Mouse (Mus musculus) midbrain, embryonic 13.5 days (tissue): ENCODE measurements around the gene Ankrd24. TPM values are rescaled to one million over a fixed set of nuclear protein-coding genes. Genes with fewer than 3 reads are reported as not detected.

Experiments
- ATAC-seq: fragments of 200-750 bp; cut with Nextera tagmentation; 2 replicates; pipeline ENCODE4 v1.8.0; 2017; ENCODE audit warnings: mild to moderate bottlenecking, moderate TSS enrichment, moderate library complexity
- H3K27ac ChIP-seq: fragments of 300-500 bp; sonication (generic); 2 replicates; pipeline ENCODE4 v1.5.1; 2015; ENCODE audit warnings: inconsistent platforms, mild to moderate bottlenecking, moderate library complexity
- H3K27me3 ChIP-seq: fragments of 300-500 bp; sonication (generic); 2 replicates; pipeline ENCODE4 v1.6.1; 2015; ENCODE audit warnings: mild to moderate bottlenecking, inconsistent platforms
- H3K36me3 ChIP-seq: fragments of 300-500 bp; sonication (generic); 2 replicates; pipeline ENCODE4 v1.6.1; 2015; ENCODE audit warnings: mild to moderate bottlenecking, inconsistent platforms
- H3K4me1 ChIP-seq: fragments of 300-500 bp; sonication (generic); replicated peaks from 2 replicates; pipeline ENCODE4 v1.6.1; 2015; ENCODE audit warnings: inconsistent platforms
- H3K4me2 ChIP-seq: fragments of 300-500 bp; sonication (generic); replicated peaks from 2 replicates; pipeline ENCODE4 v1.6.1; 2015; ENCODE audit warnings: moderate library complexity, mild to moderate bottlenecking, inconsistent platforms
- H3K4me3 ChIP-seq: fragments of 300-500 bp; sonication (generic); replicated peaks from 2 replicates; pipeline ENCODE4 v1.5.1; 2015; ENCODE audit warnings: mild to moderate bottlenecking, inconsistent platforms
- H3K9ac ChIP-seq: fragments of 300-500 bp; sonication (generic); replicated peaks from 2 replicates; pipeline ENCODE4 v1.6.1; 2015; ENCODE audit warnings: mild to moderate bottlenecking, inconsistent platforms
- H3K9me3 ChIP-seq: fragments of 300-500 bp; sonication (generic); 2 replicates; pipeline ENCODE4 v1.6.1; 2016; ENCODE audit warnings: mild to moderate bottlenecking, inconsistent platforms
- WGBS: fragments of 180-500 bp; shearing (Covaris S2); methylation state at CpG from one replicate; pipeline ENCODE4 v1.1.7; 2015; 5-methylcytosine and 5-hydroxymethylcytosine counted together
- polyA plus RNA-seq: library from polyadenylated mRNA; unstranded; fragments of >200 nt; fragmentation: Nextera tagmentation; extraction: Ambion mirVana; gene quantifications from 2 replicates; pipeline ENCODE4 v1.2.1, GENCODE M21; 2015

The Ankrd24 gene
- 8.5 and 9.3 TPM in 2 replicates for polyA plus RNA-seq

GRCm38 (mm10) chr10:81628390-81628789, at the start of gene Ankrd24:
Gene Ankrd24, plus strand, starts transcription at chr10:81628540.
- WGBS, result 85% methylated on average over 16 of the region's 16 CpGs
- Histone ChIP-seq H3K4me1 (peaks cover 33% of the 10 kb centered on the region), H3K36me3 (peaks cover 23% of the 10 kb centered on the region), H3K4me3 (peak within 1 kb of the TSS; percentile 81), H3K9ac (peak within 1 kb of the TSS; percentile 88), H3K9me3 (no peaks in the 10 kb centered on the region), H3K27me3 (0 out of 2 replicates have a peak, but pooled peaks cover 3% of the 10 kb centered on the region), H3K27ac (peak within 1 kb of the TSS; percentile 89), H3K4me2 (peak within 1 kb of the TSS; percentile 89)
- ATAC-seq, result 0 out of 2 replicates have a peak, but pooled peaks have one; percentile 0

- H3K27ac ChIP-seq, result no peak overlapping the region
- no peak for ATAC-seq
- H3K4me1 ChIP-seq, result peaks cover 33% of the 10 kb centered on the region
- no peak overlapping the region for H3K9ac ChIP-seq
- H3K4me2 ChIP-seq, result no peak overlapping the region
- WGBS, result 65% methylated on average over 4 of the region's 4 CpGs
- H3K9me3 ChIP-seq, result no peaks in the 10 kb centered on the region
- no peak overlapping the region for H3K4me3 ChIP-seq
- no peaks in the 10 kb centered on the region for H3K36me3 ChIP-seq
- H3K27me3 ChIP-seq, result peaks cover 90% of the 10 kb centered on the region
These were observed 48.4 kb upstream of the Ankrd24 start for GRCm38 (mm10) chr10:81579967-81580366.

- H3K9ac ChIP-seq, result no peak overlapping the region
- H3K36me3 ChIP-seq, result 0 out of 2 replicates have a peak, but pooled peaks cover 2% of the 10 kb centered on the region
- H3K27me3 ChIP-seq, result peaks cover 93% of the 10 kb centered on the region
- ATAC-seq, result no peak
- 67% methylated on average over 25 of the region's 25 CpGs for WGBS
- H3K4me3 ChIP-seq, result no peak overlapping the region
- peaks cover 27% of the 10 kb centered on the region for H3K4me1 ChIP-seq
- no peak overlapping the region for H3K27ac ChIP-seq
- H3K4me2 ChIP-seq, result no peak overlapping the region
- no peaks in the 10 kb centered on the region for H3K9me3 ChIP-seq
These were observed 47.8 kb upstream of the Ankrd24 start for GRCm38 (mm10) chr10:81580441-81581070.

GRCm38 (mm10) chr10:81583347-81583746, 45.0 kb upstream of the Ankrd24 start:
- H3K4me1 ChIP-seq, result peaks cover 20% of the 10 kb centered on the region
- H3K27me3 ChIP-seq, result peaks cover 90% of the 10 kb centered on the region
- H3K4me3 ChIP-seq, result no peak overlapping the region
- H3K4me2 ChIP-seq, result no peak overlapping the region
- no peak overlapping the region for H3K27ac ChIP-seq
- H3K36me3 ChIP-seq, result peaks cover 7% of the 10 kb centered on the region; the same call in 1 of the 2 replicates
- no peak overlapping the region for H3K9ac ChIP-seq
- no peaks in the 10 kb centered on the region for H3K9me3 ChIP-seq
- ATAC-seq, result no peak
- 28% methylated on average over 6 of the region's 6 CpGs for WGBS

- 77% methylated on average over 7 of the region's 7 CpGs for WGBS
- no peak for ATAC-seq
- H3K4me3 ChIP-seq, result no peak overlapping the region
- peaks cover 7% of the 10 kb centered on the region; the same call in 1 of the 2 replicates for H3K36me3 ChIP-seq
- no peak overlapping the region for H3K4me2 ChIP-seq
- H3K9ac ChIP-seq, result no peak overlapping the region
- peaks cover 82% of the 10 kb centered on the region for H3K27me3 ChIP-seq
- H3K9me3 ChIP-seq, result no peaks in the 10 kb centered on the region
- no peaks in the 10 kb centered on the region for H3K4me1 ChIP-seq
- no peak overlapping the region for H3K27ac ChIP-seq
These were observed 39.6 kb upstream of the Ankrd24 start for GRCm38 (mm10) chr10:81588739-81589138.

- Histone ChIP-seq H3K4me3 (no peak overlapping the region), H3K4me1 (peaks cover 19% of the 10 kb centered on the region), H3K9ac (no peak overlapping the region), H3K4me2 (no peak overlapping the region), H3K27ac (no peak overlapping the region), H3K36me3 (peaks cover 5% of the 10 kb centered on the region; the same call in 1 of the 2 replicates), H3K27me3 (peaks cover 85% of the 10 kb centered on the region), H3K9me3 (no peaks in the 10 kb centered on the region)
- no peak for ATAC-seq
- 75% methylated on average over 9 of the region's 9 CpGs for WGBS
These were observed 36.5 kb upstream of the Ankrd24 start for GRCm38 (mm10) chr10:81591846-81592245.

- H3K4me3 ChIP-seq, result no peak overlapping the region
- H3K27ac ChIP-seq, result no peak overlapping the region
- H3K9ac ChIP-seq, result no peak overlapping the region
- no peaks in the 10 kb centered on the region for H3K9me3 ChIP-seq
- H3K36me3 ChIP-seq, result peaks cover 3% of the 10 kb centered on the region; the same call in 1 of the 2 replicates
- H3K4me1 ChIP-seq, result peaks cover 27% of the 10 kb centered on the region
- no peak overlapping the region for H3K4me2 ChIP-seq
- no peak for ATAC-seq
- peaks cover 85% of the 10 kb centered on the region for H3K27me3 ChIP-seq
- WGBS, result 82% methylated on average over 7 of the region's 7 CpGs
These were observed 35.7 kb upstream of the Ankrd24 start for GRCm38 (mm10) chr10:81592631-81593030.

- H3K4me1 ChIP-seq, result peaks cover 33% of the 10 kb centered on the region
- H3K4me3 ChIP-seq, result no peak overlapping the region
- no peaks in the 10 kb centered on the region for H3K9me3 ChIP-seq
- H3K4me2 ChIP-seq, result no peak overlapping the region
- 74% methylated on average over 4 of the region's 4 CpGs for WGBS
- no peak for ATAC-seq
- no peak overlapping the region for H3K9ac ChIP-seq
- H3K36me3 ChIP-seq, result no peaks in the 10 kb centered on the region
- H3K27me3 ChIP-seq, result peaks cover 87% of the 10 kb centered on the region
- H3K27ac ChIP-seq, result no peak overlapping the region
These were observed 35.1 kb upstream of the Ankrd24 start for GRCm38 (mm10) chr10:81593223-81593622.

GRCm38 (mm10) chr10:81593935-81594334, 34.4 kb upstream of the Ankrd24 start:
- WGBS, result 78% methylated on average over 18 of the region's 18 CpGs
- Histone ChIP-seq H3K4me3 (no peak overlapping the region), H3K4me2 (no peak overlapping the region), H3K27ac (no peak overlapping the region), H3K4me1 (peaks cover 33% of the 10 kb centered on the region), H3K9me3 (no peaks in the 10 kb centered on the region), H3K9ac (no peak overlapping the region), H3K36me3 (no peaks in the 10 kb centered on the region), H3K27me3 (peaks cover 88% of the 10 kb centered on the region)
- no peak for ATAC-seq

GRCm38 (mm10) chr10:81595599-81595998, 32.7 kb upstream of the Ankrd24 start:
- 42% methylated on average over 5 of the region's 5 CpGs for WGBS
- peaks cover 92% of the 10 kb centered on the region for H3K27me3 ChIP-seq

GRCm38 (mm10) chr10:81596611-81597010, 31.7 kb upstream of the Ankrd24 start:
- Histone ChIP-seq H3K4me2 (peak overlapping the region; percentile 46), H3K9ac (peak overlapping the region; percentile 56), H3K36me3 (no peaks in the 10 kb centered on the region), H3K4me1 (peaks cover 48% of the 10 kb centered on the region), H3K27me3 (peaks cover 89% of the 10 kb centered on the region), H3K9me3 (no peaks in the 10 kb centered on the region), H3K27ac (peak overlapping the region; percentile 60), H3K4me3 (no peak overlapping the region; the same call in 1 of the 2 replicates)
- 0% methylated on average over 10 of the region's 10 CpGs for WGBS
- peak; percentile 8; the same call in 1 of the 2 replicates for ATAC-seq

More at GRCm38 (mm10) chr10:81595599-81595998, 32.7 kb upstream of the Ankrd24 start:
- peak overlapping the region; percentile 41 for H3K9ac ChIP-seq
- no peaks in the 10 kb centered on the region for H3K36me3 ChIP-seq
- no peak for ATAC-seq
- no peak overlapping the region for H3K4me2 ChIP-seq
- H3K4me1 ChIP-seq, result peaks cover 39% of the 10 kb centered on the region
- H3K9me3 ChIP-seq, result no peaks in the 10 kb centered on the region
- H3K4me3 ChIP-seq, result no peak overlapping the region
- no peak overlapping the region for H3K27ac ChIP-seq

GRCm38 (mm10) chr10:81597137-81597950, 31.0 kb upstream of the Ankrd24 start:
- Histone ChIP-seq H3K4me3 (no peak overlapping the region; the same call in 1 of the 2 replicates), H3K4me1 (peaks cover 51% of the 10 kb centered on the region), H3K36me3 (no peaks in the 10 kb centered on the region), H3K27me3 (peaks cover 86% of the 10 kb centered on the region), H3K9me3 (no peaks in the 10 kb centered on the region), H3K4me2 (peak overlapping the region; percentile 46), H3K9ac (peak overlapping the region; percentile 56; the same call in 1 of the 2 replicates), H3K27ac (peak overlapping the region; percentile 60)
- peak; percentile 28 for ATAC-seq
- WGBS, result 11% methylated on average over 12 of the region's 12 CpGs
